Mouse (Mus musculus): ENCODE results near the gene Parp3. TPM values are rescaled to one million over a fixed set of nuclear protein-coding genes. Genes with fewer than 3 reads are reported as not detected.

The Parp3 gene
- polyA plus RNA-seq, 1 experiment from 2014 or later, result 0.98 TPM

Other genes starting within 250 kb of the Parp3 start
- 89.5 and 89.8 TPM in 2 replicates for gene Alas1, start 228.3 kb downstream of the Parp3 start, polyA plus RNA-seq (2014; fragmentation: Nextera tagmentation; extraction: Ambion mirVana)
- 23.7 and 26.6 TPM in 2 replicates for gene Poc1a, start 195.9 kb downstream of the Parp3 start, polyA plus RNA-seq (2014; fragmentation: Nextera tagmentation; extraction: Ambion mirVana)
- 28.1 and 28.7 TPM in 2 replicates for gene Dusp7, start 108.3 kb downstream of the Parp3 start, polyA plus RNA-seq (2014; fragmentation: Nextera tagmentation; extraction: Ambion mirVana)
- gene Rpl29, start 47.5 kb downstream of the Parp3 start, polyA plus RNA-seq (2014; fragmentation: Nextera tagmentation; extraction: Ambion mirVana), result 844 and 856 TPM in 2 replicates
- gene Acy1, start 38.6 kb downstream of the Parp3 start, polyA plus RNA-seq (2014; fragmentation: Nextera tagmentation; extraction: Ambion mirVana), result 32.1 and 33.4 TPM in 2 replicates
- 7.3 and 7.5 TPM in 2 replicates for gene Abhd14b, start 29.5 kb downstream of the Parp3 start, polyA plus RNA-seq (2014; fragmentation: Nextera tagmentation; extraction: Ambion mirVana)
- 33.9 and 38.6 TPM in 2 replicates for gene Abhd14a, start 29.3 kb downstream of the Parp3 start, polyA plus RNA-seq (2014; fragmentation: Nextera tagmentation; extraction: Ambion mirVana)
- 267 and 278 TPM in 2 replicates for gene Pcbp4, start 23.7 kb downstream of the Parp3 start, polyA plus RNA-seq (2014; fragmentation: Nextera tagmentation; extraction: Ambion mirVana)
- gene Gpr62, start 11.0 kb downstream of the Parp3 start, polyA plus RNA-seq (2014; fragmentation: Nextera tagmentation; extraction: Ambion mirVana), result 0.20 and 0.23 TPM in 2 replicates
- gene Rrp9, start 986 bp downstream of the Parp3 start, polyA plus RNA-seq (2014; fragmentation: Nextera tagmentation; extraction: Ambion mirVana), result 45.5 and 48.1 TPM in 2 replicates
- not detected in 2 replicates for gene Iqcf1, start 23.0 kb upstream of the Parp3 start, polyA plus RNA-seq (2014; fragmentation: Nextera tagmentation; extraction: Ambion mirVana)
- gene Iqcf5, start 37.6 kb upstream of the Parp3 start, polyA plus RNA-seq (2014; fragmentation: Nextera tagmentation; extraction: Ambion mirVana), result not detected in 2 replicates
- not detected in 2 replicates for gene Iqcf3, start 84.7 kb upstream of the Parp3 start, polyA plus RNA-seq (2014; fragmentation: Nextera tagmentation; extraction: Ambion mirVana)
- gene Iqcf4, start 94.0 kb upstream of the Parp3 start, polyA plus RNA-seq (2014; fragmentation: Nextera tagmentation; extraction: Ambion mirVana), result not detected in 2 replicates
- not detected in 2 replicates for gene Iqcf6, start 149.6 kb upstream of the Parp3 start, polyA plus RNA-seq (2014; fragmentation: Nextera tagmentation; extraction: Ambion mirVana)
- 20.6 and 26.1 TPM in 2 replicates for gene Grm2, start 179.1 kb upstream of the Parp3 start, polyA plus RNA-seq (2014; fragmentation: Nextera tagmentation; extraction: Ambion mirVana)
- gene Tex264, start 209.0 kb upstream of the Parp3 start, polyA plus RNA-seq (2014; fragmentation: Nextera tagmentation; extraction: Ambion mirVana), result 31.8 and 38.5 TPM in 2 replicates